Mouse (Mus musculus) liver, embryonic 14.5 days (tissue): ENCODE data around the gene Mmp9.

Experiments
- CTCF ChIP-seq: IDR thresholded peaks from 2 replicates; pipeline ENCODE4 v1.5.1; 2016; ENCODE audit warnings: antibody characterized with exemption, low read depth, control low read depth
- EP300 ChIP-seq: IDR thresholded peaks from 2 replicates; pipeline ENCODE4 v1.6.1; 2016; ENCODE audit warnings: antibody characterized with exemption, low read depth

- TF ChIP-seq CTCF (peak; percentile 94), EP300 (no peak)
These were observed 12.6 kb downstream of the Mmp9 start for GRCm38 (mm10) chr2:164953224-164953623.
